Mouse (Mus musculus) stomach, postnatal 0 days (tissue): ENCODE measurements at regions not wholly inside any gene's neighbourhood (a gene's known extent, or its start where the extent isn't known, plus 50 kb on each side); places are given as distances from the start of the nearest gene placed in this dataset.

Experiments used
- ATAC-seq: fragments of 200-750 bp; cut with Nextera tagmentation; 2 replicates; pipeline ENCODE4 v1.8.0; 2017; ENCODE audit not compliant: low FRiP score, low TSS enrichment
- DNase-seq: peaks from one replicate; pipeline ENCODE4 v3.0.0-alpha.2; 2016; ENCODE audit warnings: low spot score
- H3K27ac ChIP-seq: fragments of 300-500 bp; sonication (generic); replicated peaks from 2 replicates; pipeline ENCODE4 v1.5.1; 2014; ENCODE audit warnings: mild to moderate bottlenecking, control low read depth
- H3K27me3 ChIP-seq: fragments of 300-500 bp; sonication (generic); 2 replicates; pipeline ENCODE4 v1.6.1; 2014; ENCODE audit warnings: low read length; ENCODE audit not compliant: control insufficient read depth, insufficient read depth
- H3K36me3 ChIP-seq: fragments of 300-500 bp; sonication (generic); 2 replicates; pipeline ENCODE4 v1.6.1; 2014; ENCODE audit warnings: low read length, mixed read lengths; ENCODE audit not compliant: control insufficient read depth, insufficient read depth
- H3K4me1 ChIP-seq: fragments of 300-500 bp; sonication (generic); replicated peaks from 2 replicates; pipeline ENCODE4 v1.6.1; 2014; ENCODE audit warnings: antibody characterized with exemption; ENCODE audit not compliant: control insufficient read depth, insufficient read depth
- H3K4me2 ChIP-seq: fragments of 300-500 bp; sonication (generic); replicated peaks from 2 replicates; pipeline ENCODE4 v1.6.1; 2014; ENCODE audit warnings: low read depth, mild to moderate bottlenecking, control low read depth, moderate library complexity
- H3K4me3 ChIP-seq: fragments of 300-500 bp; sonication (generic); 2 replicates; pipeline ENCODE4 v1.5.1; 2014; ENCODE audit warnings: low read depth, low read length, control low read depth
- H3K9ac ChIP-seq: fragments of 300-500 bp; sonication (generic); 2 replicates; pipeline ENCODE4 v1.6.1; 2014; ENCODE audit warnings: mild to moderate bottlenecking, low read length, control low read depth, mixed read lengths
- H3K9me3 ChIP-seq: fragments of 300-500 bp; sonication (generic); 2 replicates; pipeline ENCODE4 v1.6.1; 2016; ENCODE audit warnings: low read length; ENCODE audit not compliant: control insufficient read depth
- CTCF ChIP-seq: IDR thresholded peaks from 2 replicates; pipeline ENCODE4 v1.5.1; 2016; ENCODE audit warnings: antibody characterized with exemption, low read depth, mild to moderate bottlenecking, moderate library complexity
- EP300 ChIP-seq: optimal IDR thresholded peaks from 2 replicates; pipeline ENCODE3; 2016; ENCODE audit warnings: antibody characterized with exemption
- WGBS: fragments of 180-500 bp; shearing (Covaris S2); extraction: QIAGEN DNeasy Blood & Tissue Kit; methylation state at CpG from one replicate; pipeline ENCODE4 v1.1.7; 2014; 5-methylcytosine and 5-hydroxymethylcytosine counted together

DNA sequence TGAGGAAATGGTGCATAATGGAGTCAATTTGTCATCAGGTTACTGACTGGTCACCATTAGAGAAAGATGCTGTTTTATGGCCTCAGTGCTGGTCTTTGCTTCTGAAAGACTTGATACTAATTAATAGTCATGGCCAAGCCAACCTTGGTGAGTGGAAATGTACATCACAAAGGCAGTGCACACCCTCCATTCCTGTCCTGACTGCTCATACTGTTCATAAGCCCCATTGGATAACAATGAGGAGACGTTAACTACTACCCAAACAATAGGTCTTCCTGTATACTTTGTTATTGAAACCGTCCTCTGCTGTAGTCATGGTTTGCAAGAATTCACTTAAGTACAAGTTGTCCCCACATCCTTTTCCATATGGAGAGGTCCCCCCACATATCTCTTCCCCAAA is 605.8 kb upstream of the Slc35b3 start:
- no peak overlapping the region for H3K27ac ChIP-seq
- H3K4me2 ChIP-seq = no peak overlapping the region
- H3K4me1 ChIP-seq = no peaks in the 10 kb centered on the region
- TF ChIP-seq CTCF (no peak), EP300 (no peak)
- ATAC-seq (no peak), DNase-seq (no peak)
- no peaks in the 10 kb centered on the region for H3K27me3 ChIP-seq
- no peak overlapping the region for H3K4me3 ChIP-seq
- H3K9ac ChIP-seq = no peak overlapping the region
- 82% methylated on average over 2 of the region's 2 CpGs for WGBS
- H3K36me3 ChIP-seq = no peaks in the 10 kb centered on the region
- no peaks in the 10 kb centered on the region for H3K9me3 ChIP-seq

- no peaks in the 10 kb centered on the region for H3K36me3 ChIP-seq
- no peaks in the 10 kb centered on the region for H3K9me3 ChIP-seq
- no peak overlapping the region for H3K4me3 ChIP-seq
- no peak for DNase-seq
- no peak overlapping the region for H3K27ac ChIP-seq
- H3K4me1 ChIP-seq = no peaks in the 10 kb centered on the region
- H3K4me2 ChIP-seq = no peak overlapping the region
- no peak for TF ChIP-seq CTCF
- TF ChIP-seq EP300 = no peak
- 50% methylated on average over 14 of the region's 14 CpGs for WGBS
- ATAC-seq = no peak
- H3K27me3 ChIP-seq = no peaks in the 10 kb centered on the region
- H3K9ac ChIP-seq = no peak overlapping the region
Measured at GRCm38 (mm10) chr13:39537724-39538440, 577.2 kb upstream of the Slc35b3 start.

DNA sequence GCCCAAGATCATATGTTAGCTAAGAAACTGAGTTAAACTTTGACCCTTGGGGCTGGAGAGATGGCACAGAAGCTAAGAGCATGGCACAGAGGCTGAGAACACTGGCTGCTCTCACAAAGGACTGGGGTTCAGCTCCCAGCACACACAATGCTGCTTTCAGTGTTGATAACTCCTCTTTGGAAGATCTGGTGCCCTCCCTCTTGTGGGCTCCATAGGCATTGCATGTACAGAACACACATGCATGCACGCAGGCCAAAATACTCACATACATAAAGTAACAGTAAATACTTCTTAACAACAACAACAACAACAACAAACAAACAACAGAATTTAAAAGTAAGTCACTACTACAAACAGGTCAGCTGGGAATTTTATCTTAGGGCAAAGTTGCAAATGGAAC is 565.8 kb upstream of the Slc35b3 start:
- H3K27me3 ChIP-seq = no peaks in the 10 kb centered on the region
- no peak overlapping the region for H3K4me3 ChIP-seq
- no peak overlapping the region for H3K4me2 ChIP-seq
- ATAC-seq (no peak), DNase-seq (no peak)
- H3K36me3 ChIP-seq = no peaks in the 10 kb centered on the region
- 92% methylated on average over 1 of the region's 1 CpGs for WGBS
- H3K9me3 ChIP-seq = no peaks in the 10 kb centered on the region
- no peaks in the 10 kb centered on the region for H3K4me1 ChIP-seq
- no peak overlapping the region for H3K27ac ChIP-seq
- no peak for TF ChIP-seq EP300
- TF ChIP-seq CTCF = peak; percentile 60
- no peak overlapping the region for H3K9ac ChIP-seq

- DNase-seq (no peak), ATAC-seq (no peak)
- Histone ChIP-seq H3K4me3 (no peak overlapping the region), H3K9ac (no peak overlapping the region), H3K9me3 (no peaks in the 10 kb centered on the region), H3K4me1 (no peaks in the 10 kb centered on the region), H3K27me3 (no peaks in the 10 kb centered on the region), H3K4me2 (no peak overlapping the region), H3K27ac (no peak overlapping the region), H3K36me3 (no peaks in the 10 kb centered on the region)
- WGBS = 74% methylated on average over 9 of the region's 9 CpGs
- TF ChIP-seq CTCF (no peak), EP300 (no peak)
Measured at GRCm38 (mm10) chr13:39523856-39524301, 563.2 kb upstream of the Slc35b3 start.

DNA sequence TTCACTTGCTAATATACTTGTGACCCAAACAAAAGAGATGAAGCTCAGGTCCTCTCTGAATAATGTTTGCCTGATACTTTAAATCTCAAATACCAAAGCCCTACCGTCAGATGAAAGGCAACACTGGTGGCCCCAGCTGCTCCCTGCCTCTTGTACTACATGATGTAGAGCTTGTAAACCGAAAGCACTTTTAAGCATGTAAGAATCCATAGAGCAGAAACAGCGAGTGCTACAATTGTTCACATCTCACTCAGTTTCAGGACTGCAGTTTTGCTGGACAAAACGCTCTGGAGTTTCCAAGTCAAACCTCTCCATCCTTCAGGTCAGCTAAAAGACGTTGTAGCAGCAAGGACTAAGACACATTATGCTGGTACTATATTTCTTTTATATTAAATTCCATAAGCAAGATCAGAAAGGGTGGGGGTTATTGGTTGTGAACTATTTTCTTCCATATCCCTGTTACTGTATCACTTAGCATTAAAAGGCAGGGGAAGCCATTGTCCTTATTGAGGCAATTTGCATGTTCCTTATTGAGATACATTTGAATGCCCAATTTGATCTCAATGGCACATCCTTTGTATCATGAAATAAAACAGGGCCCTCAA is 562.7 kb upstream of the Slc35b3 start:
- no peak overlapping the region for H3K4me2 ChIP-seq
- H3K9ac ChIP-seq = no peak overlapping the region
- 44% methylated on average over 5 of the region's 5 CpGs for WGBS
- H3K27me3 ChIP-seq = no peaks in the 10 kb centered on the region
- H3K36me3 ChIP-seq = no peaks in the 10 kb centered on the region
- no peak overlapping the region for H3K4me3 ChIP-seq
- ATAC-seq = no peak
- TF ChIP-seq CTCF (no peak), EP300 (no peak)
- H3K4me1 ChIP-seq = no peaks in the 10 kb centered on the region
- H3K27ac ChIP-seq = no peak overlapping the region
- no peaks in the 10 kb centered on the region for H3K9me3 ChIP-seq
- DNase-seq = no peak

GRCm38 (mm10) chr13:39520846-39521245 is 560.2 kb upstream of the Slc35b3 start:
- Histone ChIP-seq H3K9me3 (no peaks in the 10 kb centered on the region), H3K4me1 (no peaks in the 10 kb centered on the region)

More at GRCm38 (mm10) chr13:39520846-39521245, 560.2 kb upstream of the Slc35b3 start:
- Histone ChIP-seq H3K27me3 (no peaks in the 10 kb centered on the region), H3K4me2 (no peak overlapping the region), H3K36me3 (no peaks in the 10 kb centered on the region), H3K4me3 (no peak overlapping the region), H3K27ac (no peak overlapping the region), H3K9ac (no peak overlapping the region)
- no peak for ATAC-seq
- TF ChIP-seq CTCF (no peak), EP300 (no peak)
- WGBS = 92% methylated on average over 9 of the region's 9 CpGs
- DNase-seq = no peak
